8 mouse cellular contexts compared by ENCODE assay signal in the genomic region with DNA sequence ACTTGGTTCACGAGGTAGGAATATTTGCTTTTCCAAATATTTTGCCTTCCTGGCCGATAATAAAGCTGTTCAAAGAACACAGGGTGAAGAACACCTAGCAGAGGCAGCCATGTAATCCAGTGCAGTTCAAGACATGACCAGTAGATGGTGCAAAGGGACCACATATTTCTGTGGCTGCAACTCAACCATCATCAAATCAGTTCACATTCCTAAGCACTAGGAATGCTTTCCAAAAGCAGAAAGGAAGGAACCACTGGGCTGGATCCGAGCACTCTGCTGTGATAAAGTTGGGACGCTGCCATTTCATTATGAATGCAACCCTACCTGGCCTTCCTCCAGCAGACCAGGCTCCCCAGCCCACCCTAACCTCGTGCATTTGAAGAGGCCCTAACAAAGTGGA.
DNase-seq lines count a peak whose midpoint lies in the region; ATAC-seq lines count a peak whose summit lies in the region.

No protein-coding gene starts in this region.

- H3K4me3 ChIP-seq in kidney, embryonic 14.5 days (ENCODE audit: low read length), result no peak overlapping the region
- no peak overlapping the region for H3K4me3 ChIP-seq in limb, embryonic 13.5 days
- H3K4me3 ChIP-seq in neural tube, embryonic 11.5 days (ENCODE audit: low read depth, low read length), result no peak overlapping the region
- no peak overlapping the region for H3K4me3 ChIP-seq in stomach, embryonic 16.5 days (replicated peaks; ENCODE audit: low read length)

- no peaks in the 10 kb centered on the region for H3K27me3 ChIP-seq in kidney, embryonic 14.5 days (ENCODE audit: control insufficient read depth, insufficient read depth, low read length)
- H3K27me3 ChIP-seq in limb, embryonic 13.5 days, result no peaks in the 10 kb centered on the region
- no peaks in the 10 kb centered on the region for H3K27me3 ChIP-seq in neural tube, embryonic 11.5 days (ENCODE audit: control insufficient read depth, insufficient read depth, low read length)
- no peaks in the 10 kb centered on the region for H3K27me3 ChIP-seq in stomach, embryonic 16.5 days (ENCODE audit: control insufficient read depth, insufficient read depth, low read length)

- peak; percentile 29; the same call in 1 of the 2 replicates for ATAC-seq in kidney, embryonic 14.5 days (ENCODE audit: low FRiP score, low TSS enrichment)
- ATAC-seq in limb, embryonic 13.5 days (ENCODE audit: low FRiP score, low read depth), result peak; percentile 74
- ATAC-seq in neural tube, embryonic 11.5 days (ENCODE audit: insufficient read depth, low FRiP score, low TSS enrichment), result no peak
- peak; percentile 64; the same call in 1 of the 2 replicates for ATAC-seq in stomach, embryonic 16.5 days (ENCODE audit: insufficient read depth, low FRiP score)

- WGBS in kidney, embryonic 14.5 days, result 9% methylated on average over 5 of the region's 5 CpGs
- WGBS in limb, embryonic 13.5 days, result 3% methylated on average over 5 of the region's 5 CpGs
- 18% methylated on average over 5 of the region's 5 CpGs for WGBS in neural tube, embryonic 11.5 days
- 8% methylated on average over 5 of the region's 5 CpGs for WGBS in stomach, embryonic 16.5 days

- DNase-seq in B cell, adult 2 months, result peak; percentile 74 to 75
- DNase-seq in adrenal gland, adult 2 months, result peak; percentile 76
- DNase-seq in embryo, embryonic 11.5 days (ENCODE audit: low read depth, low spot score), result peak; percentile 84
- DNase-seq in gastrocnemius, postnatal 36 days, result peak; percentile 26 to 33
- DNase-seq in neural tube, embryonic 11.5 days (ENCODE audit: low spot score), result peak; percentile 81

- no peak overlapping the region for H3K4me2 ChIP-seq in kidney, embryonic 14.5 days (replicated peaks; ENCODE audit: low read depth, low read length)
- H3K4me2 ChIP-seq in limb, embryonic 13.5 days (replicated peaks), result peak overlapping the region; percentile 35; the same call in 1 of the 2 replicates
- no peak overlapping the region for H3K4me2 ChIP-seq in neural tube, embryonic 11.5 days (ENCODE audit: low read depth)
- no peak overlapping the region for H3K4me2 ChIP-seq in stomach, embryonic 16.5 days (ENCODE audit: low read depth, low read length)

- H3K36me3 ChIP-seq in kidney, embryonic 14.5 days (ENCODE audit: control insufficient read depth, insufficient read depth, low read length), result peaks cover 14% of the 10 kb centered on the region; the same call in 1 of the 2 replicates
- peaks cover 48% of the 10 kb centered on the region for H3K36me3 ChIP-seq in limb, embryonic 13.5 days
- H3K36me3 ChIP-seq in neural tube, embryonic 11.5 days (ENCODE audit: control insufficient read depth, insufficient read depth, low read length), result peaks cover 4% of the 10 kb centered on the region; the same call in 1 of the 2 replicates
- 0 out of 2 replicates have a peak, but pooled peaks cover 9% of the 10 kb centered on the region for H3K36me3 ChIP-seq in stomach, embryonic 16.5 days (ENCODE audit: control insufficient read depth, insufficient read depth, low read length)

- intact Hi-C loops in gastrocnemius, postnatal 36 days (cut with DNase I), result loop anchor here (5.0 kb wide), 3 partner anchors 61 to 231 kb away; no protein-coding TSS in a partner anchor

- H3K27ac ChIP-seq in kidney, embryonic 14.5 days (ENCODE audit: low read depth, low read length), result no peak overlapping the region
- H3K27ac ChIP-seq in limb, embryonic 13.5 days, result peak overlapping the region; percentile 69; the same call in 1 of the 2 replicates
- no peak overlapping the region for H3K27ac ChIP-seq in neural tube, embryonic 11.5 days (ENCODE audit: low read depth, low read length)
- H3K27ac ChIP-seq in stomach, embryonic 16.5 days (ENCODE audit: low read length), result no peak overlapping the region

- H3K9me3 ChIP-seq in kidney, embryonic 14.5 days (ENCODE audit: control insufficient read depth, low read length), result no peaks in the 10 kb centered on the region
- no peaks in the 10 kb centered on the region; the same call in 1 of the 2 replicates for H3K9me3 ChIP-seq in limb, embryonic 13.5 days
- no peaks in the 10 kb centered on the region for H3K9me3 ChIP-seq in neural tube, embryonic 11.5 days (ENCODE audit: control insufficient read depth, low read length)
- H3K9me3 ChIP-seq in stomach, embryonic 16.5 days (replicated peaks; ENCODE audit: control insufficient read depth, low read length), result no peaks in the 10 kb centered on the region

- H3K9ac ChIP-seq in kidney, embryonic 14.5 days (ENCODE audit: low read depth, low read length), result no peak overlapping the region
- no peak overlapping the region for H3K9ac ChIP-seq in limb, embryonic 13.5 days
- no peak overlapping the region for H3K9ac ChIP-seq in neural tube, embryonic 11.5 days (ENCODE audit: low read length)
- H3K9ac ChIP-seq in stomach, embryonic 16.5 days (ENCODE audit: low read length), result no peak overlapping the region

- H3K4me1 ChIP-seq in kidney, embryonic 14.5 days (ENCODE audit: control insufficient read depth, insufficient read depth, low read length), result no peaks in the 10 kb centered on the region
- H3K4me1 ChIP-seq in limb, embryonic 13.5 days, result peaks cover 24% of the 10 kb centered on the region
- H3K4me1 ChIP-seq in neural tube, embryonic 11.5 days (ENCODE audit: control insufficient read depth, insufficient read depth, low read length), result no peaks in the 10 kb centered on the region
- no peaks in the 10 kb centered on the region for H3K4me1 ChIP-seq in stomach, embryonic 16.5 days (ENCODE audit: control insufficient read depth, insufficient read depth, low read length)

Comparison
In these comparisons a context has a peak if more than half of its experiments do, and no peak if none do; other contexts are left out.
1. DNase-seq: peak in every context shown above with its lines; median percentile 84 in embryo, embryonic 11.5 days; 81 in neural tube, embryonic 11.5 days; 76 in adrenal gland, adult 2 months; 74 in B cell, adult 2 months; 30 in gastrocnemius, postnatal 36 days.